Mouse (Mus musculus) testis, postnatal 10 days (tissue): ENCODE results near the gene Odf3l1.

Source experiments
- DNase-seq: peaks from one replicate; pipeline ENCODE4 v3.0.0; 2021; ENCODE audit warnings: low spot score

The Odf3l1 gene

DNA sequence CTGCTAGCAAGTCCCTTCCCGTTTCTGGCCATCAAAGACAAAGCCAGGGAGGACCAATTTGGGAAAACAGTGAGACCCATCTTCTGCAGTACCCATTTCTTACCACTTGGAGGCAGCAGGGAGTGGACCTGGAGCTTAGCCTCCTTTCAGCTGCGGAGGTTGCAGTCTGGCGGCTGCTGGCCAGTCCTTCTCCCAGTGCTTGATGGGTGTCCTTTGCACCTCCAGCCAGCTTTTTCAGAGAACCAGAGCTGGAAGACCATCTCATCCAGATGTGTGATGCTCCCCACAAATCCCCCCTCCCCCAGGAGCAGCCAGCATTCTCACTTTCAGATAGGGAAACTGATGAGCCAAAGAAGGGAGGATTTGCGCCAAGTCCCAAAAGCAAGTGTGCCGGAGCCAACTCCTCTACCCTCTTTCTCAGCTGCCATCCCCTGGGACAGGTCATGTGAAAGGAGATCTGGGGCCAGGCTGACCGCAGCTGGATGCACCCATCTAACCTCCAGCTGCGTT, 20.7 kb downstream of the Odf3l1 start:
- peak; percentile 83 for DNase-seq

DNA sequence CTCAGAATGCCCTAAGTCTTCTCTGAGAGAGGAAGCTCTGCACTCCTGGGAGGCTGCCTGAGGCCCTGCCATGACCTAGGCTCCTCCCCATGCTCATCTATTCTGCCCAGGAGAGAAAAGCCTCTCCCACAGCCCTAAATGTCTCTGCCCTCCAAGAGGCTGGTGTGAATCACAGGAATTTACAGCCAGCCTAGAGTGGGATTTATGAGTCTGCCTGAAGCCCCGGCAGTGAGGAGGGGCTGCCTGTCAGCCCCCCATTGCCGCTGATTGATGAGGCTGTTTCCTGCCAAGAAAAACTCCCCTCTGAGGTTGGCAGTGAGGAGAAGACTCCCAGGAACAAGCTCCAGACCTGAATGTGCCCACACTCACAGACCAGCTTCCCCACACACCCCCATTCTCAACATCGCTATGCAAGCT, 22.2 kb downstream of the Odf3l1 start:
- no peak for DNase-seq

DNA sequence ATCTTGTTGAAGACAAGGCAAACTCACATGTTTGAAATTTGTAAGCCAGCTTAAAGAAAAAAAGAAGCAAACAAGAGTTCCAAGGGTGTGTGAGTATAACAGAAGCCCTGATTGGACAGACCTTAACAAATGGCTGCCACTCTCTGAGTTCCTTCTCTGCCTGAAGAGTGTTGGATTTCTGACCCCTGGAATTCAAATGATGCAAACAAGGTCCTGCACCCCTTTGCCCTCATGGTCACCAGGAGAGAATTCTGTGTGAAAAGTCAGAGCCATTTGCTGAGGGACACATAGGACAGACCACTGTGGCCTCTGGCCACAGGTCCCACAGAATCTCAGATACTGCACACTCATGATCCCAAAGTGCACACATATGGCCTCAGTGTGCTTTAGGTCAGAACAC, 22.6 kb downstream of the Odf3l1 start:
- DNase-seq: no peak

DNA sequence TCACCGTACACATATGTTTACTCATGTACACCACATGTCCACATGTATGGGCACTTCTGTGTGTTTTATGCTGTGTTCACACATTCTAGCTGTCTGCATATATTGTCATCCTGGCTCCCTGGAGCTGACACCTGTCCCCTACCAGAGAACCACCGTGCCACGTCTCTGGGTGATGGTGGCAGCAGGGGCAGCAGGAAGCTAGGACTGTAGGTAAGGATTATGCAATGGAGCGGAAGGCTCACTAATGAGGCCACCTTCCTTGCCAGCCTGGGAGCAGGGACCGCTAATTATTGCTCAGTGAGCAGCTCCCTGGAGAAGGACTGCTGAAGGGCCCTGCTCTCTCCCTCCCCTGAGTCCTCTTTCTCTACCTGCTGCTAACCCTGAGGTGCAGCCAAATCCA, 23.8 kb downstream of the Odf3l1 start:
- no peak for DNase-seq

DNA sequence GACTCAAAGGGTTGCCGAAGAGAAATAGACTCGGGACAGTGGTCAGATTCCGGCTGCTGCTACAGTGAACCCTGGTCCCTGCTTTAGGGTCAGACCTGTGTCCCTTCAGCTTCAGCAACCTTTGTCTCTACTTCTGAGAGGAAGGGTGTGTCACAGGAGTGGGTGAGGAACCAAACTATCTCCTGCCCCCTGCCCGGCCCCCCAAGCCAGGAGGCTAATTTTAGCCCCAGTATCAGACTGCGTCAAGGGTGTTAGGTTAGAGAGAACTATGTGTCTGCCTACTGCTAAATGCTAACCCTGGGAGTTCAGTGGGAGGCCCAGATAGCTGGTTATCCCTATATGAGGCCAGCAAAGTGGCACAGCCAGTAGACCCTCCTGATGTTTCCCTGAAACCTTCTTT, 29.3 kb downstream of the Odf3l1 start:
- DNase-seq: no peak

DNA sequence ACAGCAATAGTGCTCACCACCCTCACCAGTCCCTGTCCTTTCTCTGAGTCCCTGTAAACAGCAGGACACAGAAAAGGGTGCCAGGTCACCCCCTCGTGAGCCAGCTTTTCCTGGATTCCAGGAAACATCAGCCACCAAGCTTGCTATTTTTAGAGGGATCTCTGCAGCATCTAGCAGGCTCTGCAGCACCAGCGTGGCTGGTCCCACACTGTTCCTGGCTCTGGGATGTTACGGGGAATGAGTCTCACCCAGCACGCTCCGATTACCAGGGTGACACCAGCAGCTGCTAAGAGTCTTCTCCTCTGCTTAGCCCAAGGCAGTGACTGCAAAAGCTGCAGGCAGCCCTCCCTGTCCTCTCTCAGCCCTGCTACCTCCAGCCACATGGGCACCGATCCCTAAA, 31.6 kb downstream of the Odf3l1 start:
- DNase-seq: no peak

DNA sequence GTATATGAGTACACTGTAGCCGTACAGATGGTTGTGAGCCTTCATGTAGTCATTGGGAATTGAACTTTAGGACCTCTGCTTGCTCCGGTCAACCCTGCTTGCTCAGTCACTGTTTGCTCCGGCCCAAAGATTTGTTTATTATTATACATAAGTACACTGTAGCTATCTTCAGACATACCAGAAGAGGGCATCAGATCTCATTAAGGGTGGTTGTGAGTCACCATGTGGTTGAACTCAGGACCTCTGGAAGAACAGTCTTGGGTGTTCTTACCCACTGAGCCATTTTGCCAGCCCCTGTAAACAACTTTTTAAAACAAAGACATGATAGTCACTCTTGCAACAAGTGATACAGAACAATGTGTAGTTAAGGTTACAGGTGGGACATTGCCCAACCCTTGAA, 32.6 kb downstream of the Odf3l1 start:
- DNase-seq: no peak

DNA sequence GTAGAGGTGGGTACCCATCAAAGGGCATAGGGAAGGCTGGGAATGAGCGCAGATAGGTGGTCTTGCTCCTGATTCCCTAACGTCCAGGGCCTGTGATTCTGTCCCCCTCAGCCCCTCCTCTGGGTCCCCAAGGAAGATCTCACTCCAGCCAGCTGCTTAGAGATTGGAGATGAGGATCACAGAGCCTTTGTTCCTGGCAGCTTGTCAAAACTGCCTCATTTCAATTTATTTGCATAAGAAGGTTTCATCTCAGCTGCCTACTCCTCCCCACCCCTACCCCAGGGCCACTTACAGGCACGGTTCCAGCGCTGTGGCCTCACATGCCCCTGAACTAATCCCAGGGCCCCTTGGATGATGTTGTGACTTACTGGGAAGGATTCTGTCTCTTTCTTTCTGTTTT, 34.3 kb downstream of the Odf3l1 start:
- DNase-seq: peak; percentile 66

DNA sequence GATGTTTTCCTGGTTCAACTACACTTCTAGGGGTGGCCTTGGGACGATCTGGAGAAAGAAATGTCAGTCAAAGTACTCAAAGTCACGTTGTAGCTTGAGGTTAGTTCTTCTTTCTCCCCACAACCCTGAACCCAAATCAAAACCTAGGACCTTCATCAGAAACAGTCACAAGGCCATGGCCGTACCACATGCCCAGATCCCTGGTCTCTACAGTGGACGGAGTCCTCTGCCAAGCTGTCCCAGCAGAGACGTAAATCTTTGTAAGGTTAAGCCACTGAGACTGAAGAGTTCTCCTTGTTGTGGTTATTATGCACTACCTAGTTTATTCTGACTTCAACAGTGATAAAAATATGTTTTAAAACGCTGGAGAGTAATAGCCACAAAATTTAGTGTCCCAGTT, 35.6 kb downstream of the Odf3l1 start:
- DNase-seq: no peak

DNA sequence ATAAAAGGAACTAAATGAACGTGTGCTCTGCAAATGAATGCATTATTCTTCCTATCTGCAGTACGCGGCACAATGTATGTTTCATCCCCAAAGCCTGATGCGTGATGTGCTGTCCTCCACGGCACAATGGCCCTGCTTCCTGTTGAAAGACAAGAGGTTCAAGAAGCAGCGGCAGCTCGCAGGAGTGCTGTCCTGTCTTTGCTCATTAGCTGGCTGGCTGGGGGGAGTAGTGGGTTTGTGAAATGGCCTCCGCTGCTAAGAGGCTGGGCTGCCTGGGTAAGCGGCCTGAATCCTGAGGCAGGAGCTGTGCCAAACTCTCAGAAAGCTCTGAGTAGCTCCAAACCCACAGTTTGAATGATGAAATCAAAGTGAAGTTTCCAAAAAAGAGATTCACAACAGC, 36.3 kb downstream of the Odf3l1 start:
- DNase-seq: no peak

DNA sequence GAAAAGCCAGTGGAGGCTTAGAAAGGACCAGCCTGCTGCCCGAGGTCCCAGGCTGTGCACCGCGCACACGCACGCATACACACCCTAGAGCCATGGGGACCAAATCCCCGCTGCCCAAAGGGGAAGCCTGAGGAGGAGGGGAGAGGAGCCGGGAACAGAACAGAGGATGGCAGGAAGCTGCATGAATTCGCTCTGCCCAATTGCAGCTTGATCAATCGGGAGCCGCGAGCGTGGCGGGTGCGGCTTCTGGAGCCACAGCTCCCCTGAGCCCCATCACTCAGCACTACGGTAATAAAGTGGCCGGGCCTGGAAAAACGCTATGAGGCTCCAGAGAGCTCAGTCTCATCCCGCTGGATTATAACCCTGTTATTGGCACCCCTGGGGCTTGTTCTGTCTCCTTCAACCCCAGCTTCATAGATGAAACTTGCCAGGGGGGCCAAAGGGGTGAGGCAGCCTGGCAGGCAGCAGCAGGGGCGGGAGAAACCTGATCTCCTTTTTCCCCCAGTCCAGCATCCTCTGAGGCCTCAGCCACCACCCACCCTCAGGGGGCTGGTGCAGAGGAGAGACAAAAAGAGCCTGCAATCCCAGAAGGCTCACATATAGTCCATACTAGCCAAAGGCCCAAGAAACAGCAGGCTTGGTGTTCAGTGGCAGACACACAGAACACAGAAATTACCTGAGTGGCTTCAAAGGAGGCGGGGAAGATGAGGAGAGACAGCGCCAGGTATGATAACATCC, 38.8 kb downstream of the Odf3l1 start:
- DNase-seq: no peak

DNA sequence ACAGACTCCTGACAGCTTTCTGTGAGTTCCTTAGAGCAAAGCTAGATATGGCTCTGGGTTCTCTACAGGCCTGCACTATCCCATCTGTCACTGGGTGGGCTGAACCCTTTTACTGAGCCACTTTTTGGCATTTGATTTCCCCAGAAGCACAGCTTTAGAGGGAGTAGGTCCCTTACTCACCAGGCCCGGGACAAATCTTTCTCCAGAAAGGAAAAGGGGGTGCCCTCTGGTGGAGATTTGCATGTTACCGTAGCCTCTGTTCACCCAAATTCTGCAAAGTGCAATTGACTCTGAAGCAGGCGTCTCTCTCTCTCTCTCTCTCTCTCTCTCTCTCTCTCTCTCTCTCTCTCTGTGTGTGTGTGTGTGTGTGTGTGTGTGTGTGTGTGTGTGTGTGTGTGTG, 39.6 kb downstream of the Odf3l1 start:
- DNase-seq: no peak

DNA sequence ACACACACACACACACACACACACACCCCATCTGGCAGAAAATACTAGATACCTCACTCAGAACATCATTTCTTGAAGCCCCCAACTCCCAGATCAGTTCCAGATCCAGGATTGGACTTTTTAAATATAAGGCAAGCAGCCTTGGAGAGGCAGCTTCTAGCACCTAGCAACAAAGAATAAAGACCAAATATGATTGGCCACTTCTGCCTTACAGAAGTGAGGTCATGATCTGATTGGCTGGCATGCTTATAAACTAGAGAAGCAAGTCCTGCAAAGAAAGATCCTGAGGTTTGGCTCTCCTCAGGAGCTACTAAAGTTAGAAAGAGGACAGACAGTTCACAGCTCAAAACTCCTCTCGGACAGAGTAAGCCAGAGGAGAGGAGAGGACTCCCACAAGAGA, 53.6 kb downstream of the Odf3l1 start:
- no peak for DNase-seq

DNA sequence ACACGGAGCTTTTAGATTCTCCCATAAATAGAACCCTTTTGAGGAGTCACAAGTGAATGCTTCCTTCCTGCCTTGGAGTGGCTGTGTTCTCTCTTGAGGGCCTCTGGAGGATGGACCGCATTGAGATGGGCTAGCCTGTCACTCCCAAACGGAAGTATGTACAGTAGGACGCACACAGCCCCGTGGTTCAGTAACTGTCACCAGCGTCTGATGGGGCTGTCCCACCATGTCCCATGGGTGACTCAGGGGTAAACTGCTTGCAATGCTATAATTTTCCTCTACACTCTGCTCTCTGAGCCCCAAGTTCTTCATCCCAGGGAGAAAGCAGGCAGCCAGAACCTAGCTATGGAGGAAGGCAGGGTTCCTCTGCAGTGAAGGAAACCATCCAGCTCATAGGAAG, 56.5 kb downstream of the Odf3l1 start:
- no peak for DNase-seq

DNA sequence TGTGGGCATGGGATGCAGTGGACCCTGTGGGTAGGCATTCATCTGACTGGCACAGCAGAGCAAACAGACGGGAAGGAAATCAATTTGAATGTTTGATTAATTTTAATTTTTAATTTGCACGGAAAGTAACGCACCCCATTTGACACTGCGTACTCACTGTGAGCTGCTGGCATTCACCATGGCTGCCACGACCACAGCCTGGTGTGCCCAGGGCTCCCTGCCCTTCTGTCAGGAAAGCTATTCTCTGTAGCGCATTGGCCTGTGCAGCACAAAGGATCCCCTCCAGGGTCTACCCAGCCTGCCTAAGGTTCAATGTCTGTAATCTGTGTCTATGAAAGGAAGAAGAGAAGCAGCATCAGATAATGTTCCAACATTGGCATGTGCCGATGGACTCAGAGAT, 61.3 kb downstream of the Odf3l1 start:
- no peak for DNase-seq
